Mouse (Mus musculus): ENCODE data around the gene Odf3l1. TPM values are rescaled to one million over a fixed set of nuclear protein-coding genes. Genes with fewer than 3 reads are reported as not detected.

Odf3l1 gene
- total RNA-seq (2023): not detected

GRCm38 (mm10) chr9:56864216-56864729 lies at the start of gene Odf3l1:
Gene Odf3l1 (minus strand): TSS chr9:56864679.

GRCm38 (mm10) chr9:56864832-56865231 lies 353 bp upstream of the Odf3l1 start, which contains the start of gene Cspg4:
Gene Cspg4 (plus strand): TSS chr9:56865033.

Other genes starting within 250 kb of the Odf3l1 start
- gene Lingo1, start 68.2 kb downstream of the Odf3l1 start, total RNA-seq (2023): not detected
- not detected for gene Cspg4, start 354 bp upstream of the Odf3l1 start, total RNA-seq (2023)
- gene Snx33, start 63.7 kb upstream of the Odf3l1 start, total RNA-seq (2023): 1 to 10 TPM; 2.3 to 3.2 TPM
- 10 to 100 TPM; 34.5 to 37.8 TPM for gene Imp3, start 72.8 kb upstream of the Odf3l1 start, total RNA-seq (2023)
- 1 to 10 TPM; 1.8 to 2.2 TPM for gene Snupn, start 86.2 kb upstream of the Odf3l1 start, total RNA-seq (2023)
- 10 to 100 TPM; 17.4 to 18.5 TPM for gene Ptpn9, start 130.2 kb upstream of the Odf3l1 start, total RNA-seq (2023)
- 10 to 100 TPM; 72.9 to 79.6 TPM for gene Sin3a, start 207.4 kb upstream of the Odf3l1 start, total RNA-seq (2023)